Mouse (Mus musculus): ENCODE data around the gene Nxph3.

Gene Nxph3

GRCm38 (mm10) chr11:95493010-95493409 lies 21.4 kb downstream of the Nxph3 start:
- no peak for DNase-seq (ENCODE audit: low read depth, low spot score)

GRCm38 (mm10) chr11:95492256-95492655 lies 22.1 kb downstream of the Nxph3 start:
- DNase-seq (ENCODE audit: low read depth, low spot score): no peak

- DNase-seq (ENCODE audit: low read depth, low spot score): no peak
These were observed 24.3 kb downstream of the Nxph3 start for GRCm38 (mm10) chr11:95490104-95490503.

GRCm38 (mm10) chr11:95487237-95487636 lies 27.1 kb downstream of the Nxph3 start:
- no peak for DNase-seq (ENCODE audit: low read depth, low spot score)

- DNase-seq (ENCODE audit: low read depth, low spot score): no peak
These were observed 28.7 kb downstream of the Nxph3 start for GRCm38 (mm10) chr11:95485634-95486033.

- no peak for DNase-seq (ENCODE audit: low read depth, low spot score)
These were observed 33.7 kb downstream of the Nxph3 start for GRCm38 (mm10) chr11:95480662-95481061.

GRCm38 (mm10) chr11:95479458-95479857 lies 34.9 kb downstream of the Nxph3 start:
- no peak for DNase-seq (ENCODE audit: low read depth, low spot score)

- DNase-seq (ENCODE audit: low read depth, low spot score): no peak
These were observed 38.0 kb downstream of the Nxph3 start for GRCm38 (mm10) chr11:95476323-95476722.

- no peak for DNase-seq (ENCODE audit: low read depth, low spot score)
These were observed 40.9 kb downstream of the Nxph3 start for GRCm38 (mm10) chr11:95473456-95473855.

GRCm38 (mm10) chr11:95472942-95473341 lies 41.4 kb downstream of the Nxph3 start:
- no peak for DNase-seq (ENCODE audit: low read depth, low spot score)

- no peak for DNase-seq (ENCODE audit: low read depth, low spot score)
These were observed 46.6 kb downstream of the Nxph3 start for GRCm38 (mm10) chr11:95467731-95468130.

- no peak for DNase-seq (ENCODE audit: low read depth, low spot score)
These were observed 52.2 kb downstream of the Nxph3 start for GRCm38 (mm10) chr11:95462168-95462567.

- DNase-seq (ENCODE audit: low read depth, low spot score): no peak
These were observed 53.5 kb downstream of the Nxph3 start for GRCm38 (mm10) chr11:95460872-95461271.

All from c-Kit-negative CD71-positive TER-119-positive erythroid progenitor cells, embryonic 14.5 days (primary cell).